Mouse (Mus musculus): ENCODE results near the gene Ndufa6. TPM values are rescaled to one million over a fixed set of nuclear protein-coding genes. Genes with fewer than 3 reads are reported as not detected.

Gene Ndufa6
- polyA plus RNA-seq, 1 experiment from 2014 or later, result 330 TPM

DNA sequence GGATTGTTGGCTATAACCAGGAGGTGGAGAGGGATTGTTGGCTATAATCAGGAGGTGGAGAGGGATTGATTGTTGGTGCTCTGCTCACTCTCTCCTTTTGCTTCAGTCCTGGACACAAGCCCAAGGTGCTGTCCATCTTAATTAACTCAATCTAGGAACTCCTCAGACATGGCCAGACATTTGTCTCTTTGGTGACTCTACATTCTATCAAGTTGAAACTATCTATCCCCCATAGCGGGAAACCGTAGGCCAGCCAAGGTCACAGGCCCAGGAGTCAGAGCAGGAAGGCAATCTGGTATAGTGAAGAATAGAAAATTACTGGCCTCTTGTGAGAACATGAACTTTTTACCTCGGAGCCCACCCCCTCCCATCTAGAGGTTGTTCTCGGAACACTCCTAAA is 8.1 kb upstream of the Ndufa6 start:
- no peak overlapping the region for H3K4me2 ChIP-seq
- H3K4me1 ChIP-seq, result no peaks in the 10 kb centered on the region
- no peak overlapping the region for H3K4me3 ChIP-seq
- H3K36me3 ChIP-seq (replicated peaks), result no peaks in the 10 kb centered on the region
- no peak overlapping the region for H3K9ac ChIP-seq
- WGBS, result 98% methylated on average over 4 of the region's 4 CpGs
- no peak for ATAC-seq (replicated peaks)
- no peak overlapping the region for H3K27ac ChIP-seq
- no peaks in the 10 kb centered on the region for H3K27me3 ChIP-seq (replicated peaks)
- H3K9me3 ChIP-seq, result no peaks in the 10 kb centered on the region

DNA sequence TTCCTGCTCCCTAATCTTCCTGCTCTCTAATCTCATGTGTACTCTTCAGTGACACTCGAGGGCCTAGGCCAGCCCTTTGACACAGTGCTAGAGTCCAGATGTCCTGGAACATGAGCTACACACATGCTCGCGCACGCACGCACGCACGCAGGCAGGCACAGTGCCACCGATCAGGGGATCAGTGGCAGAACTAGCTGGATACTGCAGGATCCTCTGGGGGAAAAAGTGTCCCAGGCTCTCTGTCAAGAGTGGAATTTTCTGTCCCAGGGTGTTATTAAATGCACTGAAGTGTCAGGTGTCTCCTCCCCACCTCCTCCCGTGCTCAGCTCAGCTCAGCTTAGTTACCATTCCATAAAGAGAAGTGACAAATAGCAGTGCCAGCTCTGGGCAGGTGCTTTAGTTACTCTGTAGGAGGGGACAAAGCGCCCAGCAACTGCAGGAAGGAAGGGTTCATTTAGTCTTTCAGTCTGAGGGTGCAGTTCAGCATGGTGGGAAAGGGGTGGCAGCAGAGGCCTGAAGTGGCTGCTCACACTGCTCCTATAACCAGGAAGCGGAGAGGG is 7.4 kb upstream of the Ndufa6 start:
- Histone ChIP-seq H3K4me1 (no peaks in the 10 kb centered on the region), H3K36me3 (replicated peaks) (no peaks in the 10 kb centered on the region), H3K27ac (no peak overlapping the region), H3K4me3 (no peak overlapping the region), H3K9ac (no peak overlapping the region), H3K27me3 (replicated peaks) (no peaks in the 10 kb centered on the region), H3K9me3 (no peaks in the 10 kb centered on the region), H3K4me2 (no peak overlapping the region)
- ATAC-seq (replicated peaks), result no peak
- WGBS, result 73% methylated on average over 11 of the region's 11 CpGs

DNA sequence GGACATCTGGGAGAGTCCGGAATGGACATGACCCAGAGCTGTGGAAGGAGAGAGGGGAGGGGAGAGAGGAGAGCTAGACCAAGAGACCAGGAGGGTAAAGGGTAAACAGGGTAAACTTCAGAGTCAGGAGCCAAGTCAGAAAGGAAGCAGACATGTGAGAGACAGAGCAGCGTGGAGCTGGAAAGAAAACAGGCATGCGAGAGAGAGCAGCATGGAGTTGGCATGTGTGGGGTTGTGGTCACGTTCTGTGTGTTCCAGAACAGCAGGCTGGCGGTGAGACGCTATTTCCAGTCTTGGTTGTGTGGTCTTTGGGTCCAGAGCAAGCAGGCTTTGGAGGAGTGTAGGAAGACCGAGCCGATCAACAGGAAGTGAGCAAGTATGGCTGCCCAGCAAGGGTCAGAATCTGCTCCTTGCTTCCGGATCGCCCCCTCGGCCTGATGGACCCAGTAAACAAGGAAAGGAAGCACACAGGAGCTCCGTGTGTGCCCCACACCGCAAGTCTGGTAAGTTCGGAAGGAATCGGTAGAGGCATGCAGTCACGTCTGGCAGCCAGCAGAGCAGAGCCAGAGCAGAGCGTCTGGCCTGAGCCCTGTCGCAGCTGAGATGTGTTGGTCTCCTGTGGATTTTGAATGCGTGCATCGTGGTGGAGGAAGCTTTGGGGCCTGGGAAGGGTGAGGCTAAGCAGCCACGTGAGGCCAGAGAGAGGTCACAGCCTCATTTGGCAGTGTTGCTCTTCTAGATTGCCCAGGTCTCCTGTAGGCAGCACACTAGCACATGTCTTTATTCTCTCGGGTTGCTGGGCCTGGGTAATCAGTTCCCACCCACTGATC is 4.5 kb upstream of the Ndufa6 start:
- Histone ChIP-seq H3K9me3 (no peaks in the 10 kb centered on the region), H3K9ac (no peak overlapping the region), H3K4me3 (no peak overlapping the region), H3K27ac (no peak overlapping the region), H3K4me1 (peaks cover 5% of the 10 kb centered on the region), H3K27me3 (replicated peaks) (no peaks in the 10 kb centered on the region), H3K36me3 (replicated peaks) (no peaks in the 10 kb centered on the region), H3K4me2 (no peak overlapping the region)
- 63% methylated on average over 22 of the region's 22 CpGs for WGBS
- no peak for ATAC-seq (replicated peaks)

GRCm38 (mm10) chr15:82353745-82354113 is 393 bp downstream of the Ndufa6 start:
- Histone ChIP-seq H3K4me2 (peak overlapping the region; percentile 82), H3K36me3 (replicated peaks) (peaks cover 21% of the 10 kb centered on the region), H3K4me1 (peaks cover 26% of the 10 kb centered on the region), H3K27me3 (replicated peaks) (no peaks in the 10 kb centered on the region), H3K27ac (peak overlapping the region; percentile 86), H3K4me3 (peak overlapping the region; percentile 81), H3K9me3 (no peaks in the 10 kb centered on the region), H3K9ac (peak overlapping the region; percentile 86)
- WGBS, result under 1% methylated on average over 23 of the region's 23 CpGs
- peak; percentile 58 for ATAC-seq (replicated peaks)

DNA sequence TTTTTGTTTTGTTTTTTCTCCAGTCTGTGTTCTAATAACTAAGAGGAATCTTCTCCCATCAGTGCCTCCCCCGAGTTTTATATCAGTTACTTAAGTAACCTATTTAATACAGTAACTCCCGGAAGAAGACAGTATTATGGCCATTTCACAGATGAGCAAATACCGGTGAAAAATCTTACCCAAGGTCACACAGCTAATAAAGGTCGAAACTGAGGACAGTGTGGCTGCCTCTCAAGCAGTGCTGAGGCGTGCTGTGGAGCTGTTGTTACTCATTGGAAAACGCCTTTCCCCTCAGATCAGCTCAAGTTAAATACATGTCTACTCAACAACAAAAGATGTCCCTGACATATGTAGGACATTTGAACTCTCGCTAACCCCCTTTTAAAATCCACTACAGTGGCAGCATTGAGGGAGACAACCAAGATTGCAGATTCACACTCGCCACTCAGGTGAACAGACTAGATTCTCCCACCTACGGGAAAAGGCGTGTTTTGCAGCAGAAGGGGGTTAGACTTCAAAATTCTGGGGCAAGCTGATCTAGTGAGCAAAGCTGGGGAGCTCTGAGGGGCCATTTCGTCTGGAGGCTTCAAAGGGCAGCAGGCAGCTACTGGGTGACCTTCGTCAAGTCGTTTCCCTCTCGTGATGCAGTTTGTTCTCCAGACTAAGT is 911 bp downstream of the Ndufa6 start:
- H3K36me3 ChIP-seq (replicated peaks), result peaks cover 26% of the 10 kb centered on the region
- H3K4me2 ChIP-seq, result peak overlapping the region; percentile 82
- peak overlapping the region; percentile 86 for H3K9ac ChIP-seq
- H3K9me3 ChIP-seq, result no peaks in the 10 kb centered on the region
- H3K4me3 ChIP-seq, result peak overlapping the region; percentile 81
- no peaks in the 10 kb centered on the region for H3K27me3 ChIP-seq (replicated peaks)
- no peak for ATAC-seq (replicated peaks)
- 30% methylated on average over 14 of the region's 14 CpGs for WGBS
- peak overlapping the region; percentile 86 for H3K27ac ChIP-seq
- H3K4me1 ChIP-seq, result peaks cover 29% of the 10 kb centered on the region

DNA sequence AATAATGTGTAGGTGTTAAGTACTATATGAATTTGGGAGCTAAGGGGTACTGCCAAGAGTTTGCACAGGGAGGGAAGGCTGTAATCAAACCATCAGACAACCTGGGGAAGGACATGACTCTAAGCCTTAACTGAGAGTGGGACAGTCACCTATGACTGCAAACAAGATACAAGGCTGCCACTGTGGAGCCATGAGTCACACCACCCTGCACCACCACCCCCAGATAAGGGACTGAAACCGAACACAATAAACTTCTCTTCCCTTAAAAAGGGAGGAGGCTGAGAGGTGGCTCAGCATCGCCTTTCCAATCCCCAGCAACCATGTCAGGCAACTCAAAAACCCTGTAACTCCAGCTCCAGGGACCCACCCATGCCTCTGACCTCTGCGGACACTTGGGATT is 2.6 kb downstream of the Ndufa6 start:
- Histone ChIP-seq H3K27me3 (replicated peaks) (no peaks in the 10 kb centered on the region), H3K9me3 (no peaks in the 10 kb centered on the region), H3K4me2 (no peak overlapping the region), H3K9ac (no peak overlapping the region), H3K27ac (no peak overlapping the region), H3K4me3 (no peak overlapping the region), H3K36me3 (replicated peaks) (peaks cover 26% of the 10 kb centered on the region), H3K4me1 (peaks cover 46% of the 10 kb centered on the region)
- ATAC-seq (replicated peaks), result no peak
- 84% methylated on average over 3 of the region's 3 CpGs for WGBS

DNA sequence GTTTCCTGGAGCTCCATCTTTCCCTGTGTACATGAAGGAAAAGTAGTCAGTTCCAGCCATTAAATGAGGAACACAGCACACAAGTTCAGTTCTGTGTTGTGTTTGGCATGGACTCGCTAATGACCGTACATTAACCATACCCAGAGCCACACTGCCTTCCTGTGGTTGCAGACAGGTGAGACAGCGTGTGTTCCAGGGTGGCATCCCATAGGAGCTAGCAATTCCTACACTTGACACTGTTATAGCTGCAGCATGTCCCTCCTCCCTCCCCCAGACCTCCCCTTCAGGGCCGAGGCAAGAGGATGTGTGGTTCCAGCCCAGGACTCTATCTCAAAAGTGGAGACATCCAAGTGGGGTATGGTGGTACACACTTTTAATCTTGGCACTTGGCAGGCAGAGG is 3.8 kb downstream of the Ndufa6 start:
- Histone ChIP-seq H3K9ac (no peak overlapping the region), H3K4me3 (no peak overlapping the region), H3K36me3 (replicated peaks) (peaks cover 26% of the 10 kb centered on the region), H3K4me1 (peaks cover 46% of the 10 kb centered on the region), H3K27ac (no peak overlapping the region), H3K27me3 (replicated peaks) (no peaks in the 10 kb centered on the region), H3K4me2 (no peak overlapping the region), H3K9me3 (no peaks in the 10 kb centered on the region)
- 96% methylated on average over 4 of the region's 4 CpGs for WGBS
- no peak for ATAC-seq (replicated peaks)

GRCm38 (mm10) chr15:82348999-82349341 is 5.2 kb downstream of the Ndufa6 start:
- ATAC-seq (replicated peaks), result no peak
- H3K9ac ChIP-seq, result no peak overlapping the region
- no peaks in the 10 kb centered on the region for H3K9me3 ChIP-seq
- WGBS, result 95% methylated on average over 2 of the region's 2 CpGs
- H3K27me3 ChIP-seq (replicated peaks), result no peaks in the 10 kb centered on the region
- no peak overlapping the region for H3K27ac ChIP-seq
- no peak overlapping the region for H3K4me3 ChIP-seq
- H3K4me1 ChIP-seq, result peaks cover 41% of the 10 kb centered on the region
- H3K4me2 ChIP-seq, result no peak overlapping the region
- peaks cover 26% of the 10 kb centered on the region for H3K36me3 ChIP-seq (replicated peaks)

GRCm38 (mm10) chr15:82348258-82348998 is 5.7 kb downstream of the Ndufa6 start:
- H3K27ac ChIP-seq, result no peak overlapping the region
- no peak for ATAC-seq (replicated peaks)
- no peak overlapping the region for H3K4me3 ChIP-seq
- H3K4me1 ChIP-seq, result peaks cover 40% of the 10 kb centered on the region
- H3K36me3 ChIP-seq (replicated peaks), result peaks cover 26% of the 10 kb centered on the region
- WGBS, result 90% methylated on average over 8 of the region's 8 CpGs
- H3K27me3 ChIP-seq (replicated peaks), result no peaks in the 10 kb centered on the region
- H3K4me2 ChIP-seq, result no peak overlapping the region
- no peaks in the 10 kb centered on the region for H3K9me3 ChIP-seq
- no peak overlapping the region for H3K9ac ChIP-seq

GRCm38 (mm10) chr15:82347852-82348251 is 6.3 kb downstream of the Ndufa6 start:
- 92% methylated on average over 12 of the region's 12 CpGs for whole genome bisulfite sequencing

GRCm38 (mm10) chr15:82347303-82347676 is 6.8 kb downstream of the Ndufa6 start:
- Histone ChIP-seq H3K36me3 (replicated peaks) (peaks cover 26% of the 10 kb centered on the region), H3K9me3 (no peaks in the 10 kb centered on the region), H3K4me1 (peaks cover 29% of the 10 kb centered on the region), H3K27me3 (replicated peaks) (no peaks in the 10 kb centered on the region), H3K4me3 (peak overlapping the region; percentile 74), H3K4me2 (peak overlapping the region; percentile 59), H3K9ac (peak overlapping the region; percentile 75), H3K27ac (no peak overlapping the region)
- WGBS, result 86% methylated on average over 4 of the region's 4 CpGs
- ATAC-seq (replicated peaks), result no peak

More at GRCm38 (mm10) chr15:82347852-82348251, 6.3 kb downstream of the Ndufa6 start:
- H3K9ac ChIP-seq, result no peak overlapping the region
- no peaks in the 10 kb centered on the region for H3K9me3 ChIP-seq
- ATAC-seq (replicated peaks), result no peak
- no peak overlapping the region for H3K27ac ChIP-seq
- no peaks in the 10 kb centered on the region for H3K27me3 ChIP-seq (replicated peaks)
- no peak overlapping the region for H3K4me2 ChIP-seq
- peaks cover 26% of the 10 kb centered on the region for H3K36me3 ChIP-seq (replicated peaks)
- no peak overlapping the region for H3K4me3 ChIP-seq
- peaks cover 34% of the 10 kb centered on the region for H3K4me1 ChIP-seq

Data from midbrain, embryonic 15.5 days (tissue).